Mouse (Mus musculus) lung, adult 18-20 months (tissue): Measurements from ENCODE around the gene Gm9780.
"Not testable (repeated sequence)": the region's sequence is repeated elsewhere in the genome, so short reads cannot be mapped to it uniquely, and the experiment has no call there.

Experiments
- DNase-seq, 2 experiments: peaks; one replicate each; pipeline ENCODE4 v3.0.0; 2022; ENCODE audit warnings: mixed read lengths in 2 of 2

Gene Gm9780

DNA sequence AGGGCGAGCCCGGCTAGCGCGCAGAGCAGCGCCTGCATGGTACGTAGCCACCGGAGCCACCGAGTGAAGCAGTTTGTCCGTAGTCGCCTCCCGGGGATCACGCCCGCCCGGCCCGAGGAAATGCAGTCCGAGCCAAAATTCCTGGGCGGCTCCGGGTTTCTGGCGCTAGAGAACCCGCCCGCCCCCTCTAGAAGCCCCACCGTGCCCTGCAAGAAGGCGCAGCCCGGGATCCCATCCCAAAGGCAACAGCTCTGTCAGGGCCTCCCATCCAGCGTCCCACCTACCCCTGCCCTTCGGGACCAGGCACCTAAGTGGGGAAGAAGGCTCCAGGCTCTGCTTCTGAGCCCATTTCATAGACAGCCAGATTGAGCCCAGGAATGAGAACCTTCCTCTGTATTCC, at the start of gene Gm9780:
Gm9780 (minus strand) TSS at position 101 of the 400 bp plus-strand sequence.
- DNase-seq, result not testable (repeated sequence)

DNA sequence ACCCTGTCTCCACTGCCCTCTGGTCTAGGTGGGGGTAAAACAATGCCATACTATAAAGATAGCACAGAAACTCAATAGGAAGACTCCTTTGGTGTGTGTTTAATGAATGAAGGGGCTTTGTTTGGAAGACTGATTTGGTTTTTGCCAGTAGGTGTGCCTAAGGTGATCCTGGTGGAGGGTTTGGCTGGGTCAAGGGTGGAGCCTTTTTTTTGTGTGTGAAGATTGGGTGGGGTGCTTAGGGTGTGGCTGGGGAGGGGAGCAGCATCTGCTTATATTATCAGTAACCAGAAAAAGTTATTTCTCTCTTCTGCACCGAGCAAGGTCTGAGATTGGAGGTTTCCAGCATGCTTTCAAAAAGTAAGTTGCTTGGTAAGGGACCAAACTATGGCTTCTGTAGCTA, 39.5 kb upstream of the Gm9780 start, which contains the start of gene Cphx3:
Cphx3 (plus strand) TSS at position 301 of the 400 bp plus-strand sequence.
- DNase-seq, result not testable (repeated sequence)

DNA sequence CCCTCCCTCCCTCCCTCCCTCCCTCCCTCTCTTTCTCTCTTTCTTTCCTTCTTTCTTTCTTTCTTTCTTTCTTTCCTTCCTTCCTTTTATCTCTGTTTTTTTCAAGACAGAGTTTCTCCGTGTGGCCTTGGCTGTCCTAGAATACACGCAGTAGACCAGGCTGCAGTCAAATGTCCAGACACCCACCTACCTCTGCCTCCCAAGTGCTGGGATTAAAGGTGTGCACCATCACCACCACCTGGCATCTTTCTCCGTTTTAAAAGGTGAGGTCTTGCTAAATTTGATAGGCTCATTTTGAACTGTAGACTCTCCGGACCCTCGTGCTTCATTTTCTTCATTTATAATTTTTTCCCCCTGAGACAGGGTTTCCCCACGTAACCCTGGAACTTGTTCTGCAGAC, 38.7 kb upstream of the Gm9780 start, which contains the start of gene Cphx2:
Cphx2 (plus strand) TSS at position 301 of the 400 bp plus-strand sequence.
- not testable (repeated sequence) for DNase-seq

DNA sequence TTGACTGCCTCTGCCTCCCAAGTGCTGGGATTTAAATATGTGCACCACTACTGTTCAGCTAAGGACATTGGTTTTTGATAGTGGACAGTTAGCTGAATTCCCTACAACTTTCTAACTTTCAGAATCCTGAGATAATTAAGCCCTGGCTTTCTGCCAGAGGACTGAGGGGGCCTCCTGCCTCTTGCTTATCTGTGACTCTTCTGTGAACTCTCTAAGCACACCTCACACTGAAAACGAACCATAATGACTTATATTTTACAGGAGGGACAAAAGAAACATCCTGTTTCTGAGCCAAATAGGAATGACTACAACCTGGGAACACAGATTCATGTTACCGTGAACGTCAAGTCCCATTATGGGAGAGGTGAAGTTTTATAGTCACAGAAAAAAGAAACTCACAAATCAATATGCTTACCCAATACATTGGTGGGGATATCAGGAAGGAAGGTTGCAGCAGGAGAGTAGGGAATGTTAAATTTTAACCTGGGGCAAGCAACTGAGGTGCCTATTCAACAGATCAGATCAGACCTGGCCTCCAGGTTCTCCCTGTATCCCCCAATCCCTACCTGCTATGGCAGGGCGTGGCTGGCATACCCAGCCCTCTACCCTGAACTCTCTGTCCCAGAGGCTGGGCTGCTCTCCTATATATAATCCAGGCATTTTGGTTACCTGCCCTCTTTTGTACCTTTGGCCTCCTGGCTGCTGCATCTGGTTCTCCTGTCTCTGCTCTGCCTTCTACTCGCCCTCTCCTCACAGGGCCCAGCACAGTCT, 34.3 kb upstream of the Gm9780 start:
- not testable (repeated sequence) for DNase-seq

DNA sequence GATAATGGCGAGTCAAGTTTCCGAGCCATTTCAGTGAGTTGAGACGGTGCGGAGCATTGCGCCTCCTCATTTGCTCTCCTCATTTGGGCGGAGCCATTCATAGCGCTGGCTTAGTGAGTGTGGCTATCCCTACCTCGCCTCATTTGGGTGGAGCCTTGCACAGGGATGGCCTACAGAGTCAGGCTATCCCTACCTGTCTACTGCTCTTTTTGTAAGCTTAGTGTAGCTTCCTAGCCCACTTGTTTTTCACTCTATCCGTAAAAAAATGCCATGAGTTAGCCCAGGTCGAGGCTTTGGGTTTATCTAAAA, 24.8 kb upstream of the Gm9780 start, which contains the start of gene Tmem254c:
Tmem254c (minus strand) TSS at position 31 of the 309 bp plus-strand sequence.
- not testable (repeated sequence) for DNase-seq

DNA sequence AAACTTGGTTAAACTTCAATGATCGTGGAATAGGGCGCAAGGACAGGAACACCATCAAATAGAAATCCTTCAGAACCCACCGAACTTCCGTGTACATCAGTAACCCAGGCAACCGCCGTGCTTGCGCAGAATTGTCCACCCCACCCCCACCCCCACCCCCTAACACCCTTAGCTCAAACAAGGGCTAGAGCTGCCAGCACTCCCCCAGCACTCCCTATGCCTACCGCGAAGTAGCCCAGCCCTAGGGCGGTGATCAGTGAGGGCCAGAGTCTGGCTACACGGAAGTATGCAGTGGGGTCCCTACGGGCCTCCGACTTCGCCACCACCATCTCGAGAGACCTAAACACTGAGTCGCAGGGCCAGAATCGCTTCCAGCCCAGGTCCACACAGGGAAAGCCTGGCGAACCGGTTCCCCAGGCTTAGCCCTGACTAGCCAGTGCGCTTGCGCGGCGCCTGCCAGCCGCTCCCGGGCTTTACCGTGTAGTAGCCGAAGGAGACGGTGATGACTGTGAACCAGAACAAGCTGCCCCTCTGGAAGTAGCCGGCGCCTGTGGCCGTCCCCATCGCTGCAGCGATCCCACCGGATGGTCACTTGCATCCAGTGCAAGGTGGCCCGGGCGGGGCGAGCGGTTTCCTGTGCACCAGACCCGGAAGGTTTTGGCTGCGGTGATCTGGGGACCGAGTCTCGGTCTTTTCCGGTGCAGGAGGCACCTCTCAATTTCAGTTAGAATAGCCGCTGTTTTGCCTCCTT, 24.2 kb upstream of the Gm9780 start:
- DNase-seq, result not testable (repeated sequence)

DNA sequence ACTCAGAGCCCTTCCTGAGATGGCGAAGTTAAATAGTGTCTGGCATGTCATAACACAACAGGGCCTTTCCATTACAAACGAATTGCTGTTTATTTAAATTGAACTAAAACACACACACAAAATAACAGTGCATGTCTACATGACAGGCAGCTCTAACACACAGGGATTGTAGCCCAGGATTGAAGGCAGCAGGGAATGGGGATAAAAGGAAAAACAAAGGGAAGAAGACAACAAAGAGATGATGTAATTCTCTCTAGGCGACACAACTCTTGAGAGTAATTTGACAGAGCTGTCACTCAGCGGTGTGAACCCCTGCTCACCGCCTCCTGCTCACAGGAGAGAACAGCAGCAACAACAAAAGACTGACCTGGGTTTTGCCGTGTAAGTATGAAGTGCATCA, 16.9 kb upstream of the Gm9780 start:
- DNase-seq, result not testable (repeated sequence)

DNA sequence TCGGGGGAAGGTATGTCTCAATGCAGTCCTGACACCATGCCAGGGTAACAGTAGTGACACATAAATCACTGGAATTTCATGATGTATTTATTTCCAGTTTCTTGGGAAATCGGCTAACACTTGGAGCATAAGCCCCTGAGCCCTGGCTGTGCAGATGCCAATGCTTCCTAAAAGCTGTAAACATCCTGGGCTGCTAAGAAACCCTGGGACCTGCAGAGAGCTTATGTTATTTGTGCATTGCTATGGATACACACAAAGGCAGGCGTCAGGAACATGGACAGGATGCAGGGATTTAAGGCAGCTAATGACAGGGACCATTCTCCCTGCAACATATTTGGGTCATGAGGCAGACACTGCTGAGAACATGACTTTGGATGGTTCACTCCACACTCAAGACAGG, 15.7 kb upstream of the Gm9780 start:
- not testable (repeated sequence) for DNase-seq

DNA sequence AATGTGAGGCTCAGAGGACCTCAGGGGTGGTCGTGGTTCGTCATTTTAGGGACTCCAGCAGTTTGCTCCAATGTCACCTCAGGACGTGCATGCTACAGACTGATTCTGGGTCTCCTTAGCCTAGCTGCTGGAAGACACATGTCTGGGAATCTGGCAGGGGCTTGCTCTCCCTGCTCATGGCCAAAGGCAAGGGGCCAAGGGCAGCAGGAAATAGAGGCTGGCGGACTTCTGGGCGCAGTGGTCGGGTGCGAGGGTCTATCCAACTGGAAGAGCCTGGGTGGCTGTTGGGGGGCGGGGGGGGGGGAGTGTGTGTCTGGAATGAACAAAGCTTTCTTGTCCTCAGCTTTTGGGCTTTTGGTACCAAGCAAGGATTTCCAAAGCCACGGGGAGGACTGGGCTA, 6.3 kb upstream of the Gm9780 start:
- not testable (repeated sequence) for DNase-seq

DNA sequence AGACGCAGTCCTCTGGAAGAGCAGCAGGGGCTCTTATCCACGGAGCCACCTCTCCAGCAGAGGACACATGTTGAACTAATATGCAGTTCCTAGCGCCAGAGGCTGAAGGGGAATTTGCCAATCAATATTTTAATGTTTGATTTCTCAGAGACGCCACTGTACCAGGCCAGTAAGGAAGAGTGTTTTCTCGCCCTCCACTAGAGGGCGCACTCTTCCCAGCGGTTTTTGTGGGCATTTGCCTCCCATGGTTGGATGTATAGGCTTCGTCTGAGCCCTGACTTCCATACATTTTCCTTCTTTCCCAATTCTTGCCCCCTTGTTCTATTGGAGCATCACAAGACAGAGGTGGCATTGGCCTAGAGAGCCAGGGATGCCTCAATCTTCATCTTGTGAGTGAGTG, 4.5 kb upstream of the Gm9780 start:
- DNase-seq, result not testable (repeated sequence)

DNA sequence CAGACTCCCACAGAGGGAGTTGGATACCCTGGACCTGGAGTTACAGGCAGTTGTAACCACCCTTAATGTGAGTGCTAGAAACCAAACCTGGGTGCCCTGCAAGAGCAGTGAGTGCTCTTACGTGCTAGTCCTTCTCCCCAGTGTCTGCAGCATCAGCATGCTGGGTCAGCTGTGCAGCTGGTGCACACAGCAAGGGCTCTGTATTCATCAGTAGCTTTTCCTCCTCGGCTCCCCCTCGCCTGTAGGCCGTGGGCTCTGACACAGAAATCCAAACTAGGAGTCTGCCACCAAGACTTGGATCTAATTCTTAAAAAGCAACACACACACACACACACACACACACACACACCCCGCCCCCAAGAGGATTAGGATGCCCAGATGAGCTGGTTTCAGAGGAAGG, 2.5 kb upstream of the Gm9780 start:
- not testable (repeated sequence) for DNase-seq

DNA sequence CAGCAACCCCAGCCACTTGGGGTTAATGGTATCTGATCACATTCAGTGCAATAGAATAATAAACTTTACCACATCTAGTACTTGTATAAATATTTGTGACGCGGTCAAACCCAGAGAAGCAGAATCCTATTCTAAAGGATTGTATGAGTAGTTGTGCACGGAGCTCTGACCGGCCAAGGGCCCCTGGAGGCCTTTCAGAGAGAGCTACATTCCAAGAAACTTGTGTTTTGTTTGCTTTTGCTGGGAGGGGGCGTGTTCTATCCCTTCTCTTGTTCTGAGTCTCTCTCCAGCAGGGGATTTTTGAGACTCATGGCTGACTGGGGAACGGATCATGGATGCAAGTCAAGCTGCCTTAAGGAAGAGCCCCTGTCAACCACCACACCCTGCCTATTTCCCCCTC, 7.1 kb downstream of the Gm9780 start:
- not testable (repeated sequence) for DNase-seq

DNA sequence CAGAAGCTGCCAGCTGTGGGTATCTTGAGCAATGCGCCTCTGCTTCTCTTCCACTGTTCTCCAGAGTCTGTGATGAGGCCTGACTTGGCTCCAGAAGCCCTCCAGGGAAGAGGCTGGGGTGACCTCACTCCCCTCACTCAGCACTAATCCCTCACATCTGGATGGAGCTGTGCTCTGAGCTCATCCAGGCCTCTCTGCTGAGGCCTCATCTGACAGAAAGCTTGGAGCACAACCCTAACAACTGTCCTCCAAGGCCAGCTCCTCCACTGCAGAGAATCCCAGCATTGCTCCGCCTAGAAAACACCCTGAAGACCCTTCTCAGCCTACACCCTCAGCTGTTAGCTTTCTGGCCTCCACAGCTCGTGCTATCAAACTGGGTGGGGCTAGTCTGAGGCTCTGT, 8.1 kb downstream of the Gm9780 start:
- DNase-seq, result not testable (repeated sequence)

DNA sequence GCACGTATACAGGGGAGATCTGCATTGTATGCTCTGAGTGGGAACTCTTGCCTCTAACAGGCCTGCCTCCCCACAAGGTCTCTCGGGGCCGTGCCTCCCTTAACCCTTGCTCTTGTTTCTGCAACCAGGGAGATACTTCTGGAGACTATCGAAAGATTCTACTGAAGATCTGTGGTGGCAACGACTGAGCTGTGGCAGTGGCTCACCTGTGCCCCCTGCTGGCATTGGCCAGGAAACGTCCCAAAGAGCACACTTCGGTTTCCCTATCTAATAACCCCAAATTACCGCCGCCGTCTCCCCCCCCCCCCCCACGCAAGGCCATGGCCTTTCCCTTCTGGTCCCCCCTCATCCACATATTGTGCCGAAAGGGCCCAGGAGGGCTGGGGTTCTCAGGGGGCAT, 16.9 kb downstream of the Gm9780 start:
- not testable (repeated sequence) for DNase-seq

DNA sequence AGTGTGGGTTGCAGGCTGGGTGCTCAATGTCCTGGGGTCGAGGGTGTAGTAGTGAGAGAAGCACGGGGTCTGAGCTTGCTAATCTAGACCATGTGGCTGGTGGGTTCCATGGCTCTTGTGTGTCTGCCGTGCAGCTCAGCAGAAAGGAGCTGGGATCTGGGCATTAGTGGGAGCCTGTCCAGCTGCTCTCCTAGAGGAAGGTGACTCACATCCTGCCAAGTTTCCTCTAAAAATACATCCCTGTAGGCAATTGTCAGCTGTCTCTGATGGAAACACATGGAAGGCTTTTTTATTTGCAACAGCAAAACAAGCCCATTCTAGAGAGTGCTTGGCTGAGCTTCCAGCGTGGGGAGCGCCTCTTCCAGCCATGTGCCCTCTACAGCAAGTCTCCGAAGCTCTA, 19.7 kb downstream of the Gm9780 start:
- DNase-seq, result not testable (repeated sequence)

DNA sequence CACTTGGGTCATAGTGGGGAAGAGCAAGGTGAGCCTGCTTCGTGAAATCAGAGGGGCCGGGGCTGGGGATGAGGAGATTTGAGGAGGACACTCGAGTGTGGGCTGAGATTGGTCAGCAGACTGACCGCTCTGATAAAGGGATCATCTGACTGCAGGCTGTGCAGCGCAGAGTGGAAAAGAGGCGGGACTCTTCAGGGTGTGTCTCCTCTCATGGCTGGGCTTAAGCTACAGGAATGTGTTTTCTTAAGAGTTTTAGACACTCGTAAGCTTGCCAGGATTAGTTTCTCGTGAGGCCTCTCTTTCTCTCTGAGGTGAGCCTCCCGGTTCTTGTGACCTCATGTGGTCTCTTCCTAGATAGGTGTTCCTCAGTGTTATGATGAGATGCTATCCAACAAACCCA, 21.0 kb downstream of the Gm9780 start:
- DNase-seq, result not testable (repeated sequence)

DNA sequence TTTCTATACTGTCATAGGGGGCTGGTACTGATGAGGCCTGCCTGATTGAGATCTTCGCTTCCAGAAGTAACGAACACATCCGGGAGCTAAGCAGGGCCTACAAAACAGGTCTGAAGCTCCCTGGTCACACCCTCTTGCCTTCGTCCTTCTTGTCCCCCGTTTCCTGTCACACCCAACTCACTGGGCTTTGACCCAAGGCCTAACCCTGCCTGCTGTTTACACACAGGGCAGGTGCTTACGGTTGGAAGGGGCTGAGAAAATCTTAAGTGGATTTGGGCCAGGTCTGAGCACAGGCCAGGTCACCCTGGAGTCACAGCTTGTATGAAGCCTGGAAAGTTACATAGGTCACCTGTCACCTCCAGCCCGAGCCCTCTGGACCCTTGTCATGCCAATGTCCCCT, 26.1 kb downstream of the Gm9780 start:
- DNase-seq, result not testable (repeated sequence)

DNA sequence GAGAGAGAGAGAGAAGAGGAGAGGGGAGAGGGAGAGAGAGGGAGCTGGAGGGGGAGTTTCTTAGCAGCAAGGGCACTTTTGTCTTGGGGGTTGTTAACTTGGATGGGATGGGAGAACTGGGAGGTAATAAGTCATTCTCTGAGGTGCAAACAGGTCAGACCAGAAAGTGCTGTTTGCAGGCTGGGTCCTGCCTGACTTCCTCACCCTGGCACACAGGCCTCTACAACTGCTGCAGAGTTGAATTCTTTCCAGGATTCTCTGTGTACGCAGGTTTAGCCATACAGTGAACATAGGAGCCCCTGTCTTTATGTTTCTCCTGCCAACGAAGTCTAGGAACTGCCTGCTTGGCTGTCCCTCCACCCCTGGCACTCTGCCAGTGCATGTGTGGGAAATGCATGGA, 35.0 kb downstream of the Gm9780 start:
- not testable (repeated sequence) for DNase-seq

DNA sequence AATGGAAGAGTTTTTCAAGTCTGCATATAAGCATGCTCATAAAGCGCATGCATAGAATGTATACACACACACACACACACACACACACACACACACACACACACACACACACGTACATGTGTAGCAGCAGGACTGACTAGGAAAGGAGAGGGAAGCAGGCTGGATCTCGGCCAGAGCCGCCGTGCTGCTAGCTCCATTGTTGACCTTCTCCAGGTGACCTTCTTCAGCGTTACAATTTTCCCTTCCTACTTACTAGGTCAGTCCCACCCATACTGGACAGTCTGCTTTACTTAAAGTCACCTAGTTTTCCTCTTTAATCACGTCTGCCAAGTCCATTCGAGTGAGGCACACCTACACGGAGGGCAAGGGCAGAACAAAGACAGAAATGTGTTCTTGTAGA, 60.6 kb downstream of the Gm9780 start:
- DNase-seq, result peak; percentile 17 to 49

DNA sequence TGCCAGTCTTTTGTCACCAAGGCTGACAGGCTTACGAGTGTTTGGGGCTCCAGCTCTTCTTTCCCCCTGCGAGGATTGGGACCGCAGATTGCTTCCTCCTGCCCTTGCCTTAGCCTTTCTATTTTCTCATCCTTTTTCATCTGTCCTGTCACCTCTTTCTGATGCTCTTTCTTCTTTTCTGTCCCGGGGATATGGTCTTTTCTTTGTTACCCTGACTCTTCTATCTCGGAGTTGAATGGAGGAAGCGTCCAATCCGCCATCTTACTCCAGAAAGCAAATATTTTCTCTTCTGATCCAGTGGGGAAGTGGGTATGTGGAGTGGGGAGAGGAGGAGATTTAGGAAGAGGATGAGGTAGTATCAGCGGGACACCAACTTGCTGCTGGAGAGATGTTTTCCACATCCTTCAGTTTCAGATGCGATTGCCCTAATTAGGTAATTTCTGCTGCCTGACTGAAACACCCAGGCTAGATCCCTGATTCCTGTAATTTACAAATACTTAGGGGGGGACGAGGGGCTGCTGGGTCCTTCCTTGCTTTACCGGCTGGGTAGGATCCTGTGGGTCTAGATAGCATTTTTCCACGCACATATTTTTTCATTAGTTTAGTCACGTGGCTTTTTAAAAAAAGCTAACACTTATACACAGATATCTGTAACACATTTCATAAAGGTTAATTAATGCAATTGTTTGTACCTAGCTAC, 63.1 kb downstream of the Gm9780 start:
- DNase-seq, result not testable (repeated sequence)

DNA sequence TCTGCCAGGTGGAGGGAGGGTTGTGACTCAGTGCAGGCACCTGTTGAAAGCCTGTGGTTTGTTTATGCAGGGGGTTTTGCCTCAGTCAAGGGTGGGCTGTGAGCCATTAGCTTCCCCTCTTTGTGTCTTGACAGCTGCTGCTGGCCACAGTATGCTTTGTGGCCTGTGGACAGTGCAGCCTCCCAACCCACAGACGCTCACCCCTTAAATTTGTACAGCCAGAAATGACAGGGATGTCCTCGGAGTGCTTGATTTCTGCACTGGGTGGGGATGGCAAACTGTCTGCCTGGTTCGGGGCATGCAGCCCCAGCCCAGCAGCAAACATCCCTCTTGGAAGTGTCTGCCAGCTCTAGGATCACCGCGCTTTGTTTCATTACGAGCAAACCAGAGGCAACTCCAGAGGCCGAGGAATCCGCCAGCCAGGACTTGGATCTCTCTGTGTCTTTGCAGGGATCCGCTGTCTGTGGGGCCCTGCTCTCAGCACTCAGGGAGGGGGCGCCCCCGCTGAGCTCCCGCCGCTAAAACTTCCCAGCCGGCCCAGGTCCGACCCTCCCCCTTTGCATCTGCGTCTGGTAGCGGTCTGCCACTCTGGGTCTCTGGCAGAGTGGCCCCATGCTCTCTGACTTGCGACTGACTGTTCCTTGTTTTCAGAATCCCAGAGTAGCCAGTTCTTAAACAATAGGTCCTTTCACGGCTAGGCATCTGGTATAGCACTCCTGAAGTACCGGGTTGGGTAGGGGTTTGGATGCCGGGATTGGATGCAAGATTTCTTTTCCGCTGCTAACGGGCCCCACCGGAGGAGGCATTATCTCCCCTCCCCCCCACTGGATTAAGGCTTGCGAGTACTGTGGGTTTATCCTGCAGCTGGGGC, 63.9 kb downstream of the Gm9780 start, which contains the start of gene Duxbl1:
Duxbl1 (plus strand) TSS at position 207 of the 871 bp plus-strand sequence.
- DNase-seq, result not testable (repeated sequence)
